Mouse (Mus musculus): ENCODE measurements around the gene Thbs1. TPM values are rescaled to one million over a fixed set of nuclear protein-coding genes. Genes with fewer than 3 reads are reported as not detected.

Thbs1 gene
- polyA plus RNA-seq, 1 experiment from 2014 or later: 5.9 TPM

DNA sequence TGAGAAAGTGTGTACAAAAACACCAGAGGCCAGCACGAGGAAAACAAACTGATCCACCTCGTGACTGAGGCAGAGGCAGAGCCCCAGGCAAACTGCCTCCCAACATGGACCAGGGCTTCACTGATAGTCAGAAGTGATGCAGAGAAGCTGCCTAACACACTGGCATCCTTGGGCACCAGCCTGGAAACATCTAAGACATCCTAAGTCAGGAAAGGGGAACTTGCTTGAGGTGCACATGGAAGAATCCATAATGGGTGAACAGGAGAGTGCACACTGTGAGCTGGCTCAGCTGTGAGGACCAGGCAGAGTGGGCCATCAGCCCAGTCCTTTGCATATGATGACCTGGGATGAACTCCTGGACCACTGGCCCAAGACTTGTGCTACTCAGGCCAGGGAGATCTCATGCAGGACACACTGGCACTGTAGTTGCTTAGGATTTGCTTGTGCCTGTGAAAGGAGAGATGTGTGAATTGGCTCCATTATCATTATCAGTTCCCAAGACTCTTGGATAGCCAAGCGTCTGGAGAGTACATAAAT, 5.1 kb downstream of the Thbs1 start:
- peaks cover 7% of the 10 kb centered on the region for H3K27me3 ChIP-seq
- H3K4me2 ChIP-seq: no peak overlapping the region
- WGBS: 73% methylated on average over 3 of the region's 3 CpGs
- peaks cover 18% of the 10 kb centered on the region for H3K4me1 ChIP-seq
- ATAC-seq: no peak
- H3K36me3 ChIP-seq (ENCODE audit: poor library complexity, severe bottlenecking): peaks cover 15% of the 10 kb centered on the region
- H3K9me3 ChIP-seq (replicated peaks): no peaks in the 10 kb centered on the region
- no peak overlapping the region for H3K4me3 ChIP-seq
- no peak overlapping the region for H3K9ac ChIP-seq
- H3K27ac ChIP-seq: no peak overlapping the region

DNA sequence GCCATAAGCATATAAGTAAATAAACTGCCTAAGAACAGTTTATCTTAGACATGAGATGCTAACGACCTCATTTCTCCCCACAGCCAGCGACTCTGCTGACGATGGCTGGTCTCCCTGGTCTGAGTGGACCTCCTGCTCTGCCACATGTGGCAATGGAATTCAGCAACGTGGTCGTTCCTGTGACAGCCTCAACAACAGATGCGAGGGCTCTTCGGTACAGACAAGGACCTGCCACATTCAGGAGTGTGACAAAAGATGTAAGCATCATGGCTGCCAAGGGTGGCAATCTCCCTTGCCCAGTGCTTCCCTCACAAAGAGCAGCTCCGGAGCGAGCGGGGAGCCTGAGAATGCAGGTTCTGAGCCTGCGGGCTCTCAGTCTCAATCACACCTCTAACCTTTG, 5.7 kb downstream of the Thbs1 start:
- WGBS: 77% methylated on average over 11 of the region's 11 CpGs
- peaks cover 7% of the 10 kb centered on the region for H3K27me3 ChIP-seq
- H3K4me3 ChIP-seq: no peak overlapping the region
- no peak overlapping the region for H3K9ac ChIP-seq
- peaks cover 18% of the 10 kb centered on the region for H3K36me3 ChIP-seq (ENCODE audit: poor library complexity, severe bottlenecking)
- H3K4me2 ChIP-seq: no peak overlapping the region
- peaks cover 14% of the 10 kb centered on the region for H3K4me1 ChIP-seq
- H3K27ac ChIP-seq: no peak overlapping the region
- no peak for ATAC-seq
- no peaks in the 10 kb centered on the region for H3K9me3 ChIP-seq (replicated peaks)

DNA sequence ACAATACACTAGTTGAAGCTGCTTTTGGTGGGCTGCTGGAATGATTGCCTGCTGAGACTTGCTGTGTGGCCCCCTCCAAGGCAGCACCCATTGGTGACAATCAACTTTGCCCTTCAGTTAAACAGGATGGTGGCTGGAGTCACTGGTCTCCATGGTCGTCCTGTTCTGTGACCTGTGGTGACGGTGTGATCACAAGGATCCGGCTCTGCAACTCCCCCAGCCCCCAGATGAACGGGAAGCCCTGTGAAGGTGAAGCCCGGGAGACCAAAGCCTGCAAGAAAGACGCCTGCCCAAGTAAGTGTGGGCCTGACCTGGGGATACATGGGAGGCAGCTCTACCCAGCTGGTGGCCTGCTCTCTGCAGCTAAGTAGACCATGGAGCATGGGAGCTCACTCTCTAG, 6.4 kb downstream of the Thbs1 start:
- Histone ChIP-seq H3K9ac (no peak overlapping the region), H3K27me3 (peaks cover 3% of the 10 kb centered on the region), H3K4me1 (peaks cover 11% of the 10 kb centered on the region), H3K27ac (no peak overlapping the region), H3K4me2 (no peak overlapping the region), H3K36me3 (ENCODE audit: poor library complexity, severe bottlenecking) (peaks cover 24% of the 10 kb centered on the region), H3K4me3 (no peak overlapping the region), H3K9me3 (replicated peaks) (no peaks in the 10 kb centered on the region)
- ATAC-seq: no peak
- WGBS: 88% methylated on average over 6 of the region's 6 CpGs

DNA sequence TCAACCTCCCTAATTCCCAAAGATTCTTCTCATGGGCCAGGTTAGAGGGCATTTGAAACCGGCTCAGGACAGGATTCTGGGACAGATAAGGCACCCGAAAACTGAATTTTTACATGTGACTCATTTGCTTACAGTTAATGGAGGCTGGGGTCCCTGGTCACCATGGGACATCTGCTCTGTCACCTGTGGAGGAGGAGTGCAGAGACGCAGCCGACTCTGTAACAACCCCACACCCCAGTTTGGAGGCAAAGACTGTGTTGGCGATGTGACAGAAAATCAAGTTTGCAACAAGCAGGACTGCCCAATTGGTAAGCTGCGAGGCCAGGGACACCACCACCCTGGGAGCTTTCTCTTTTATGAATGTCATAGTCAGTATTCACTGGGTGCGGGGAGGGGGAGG, 6.8 kb downstream of the Thbs1 start:
- no peak for ATAC-seq
- peaks cover 28% of the 10 kb centered on the region for H3K36me3 ChIP-seq (ENCODE audit: poor library complexity, severe bottlenecking)
- H3K9ac ChIP-seq: no peak overlapping the region
- H3K27me3 ChIP-seq: no peaks in the 10 kb centered on the region
- H3K4me2 ChIP-seq: no peak overlapping the region
- H3K9me3 ChIP-seq (replicated peaks): no peaks in the 10 kb centered on the region
- peaks cover 8% of the 10 kb centered on the region for H3K4me1 ChIP-seq
- H3K4me3 ChIP-seq: no peak overlapping the region
- whole genome bisulfite sequencing: 90% methylated on average over 7 of the region's 7 CpGs
- H3K27ac ChIP-seq: no peak overlapping the region

DNA sequence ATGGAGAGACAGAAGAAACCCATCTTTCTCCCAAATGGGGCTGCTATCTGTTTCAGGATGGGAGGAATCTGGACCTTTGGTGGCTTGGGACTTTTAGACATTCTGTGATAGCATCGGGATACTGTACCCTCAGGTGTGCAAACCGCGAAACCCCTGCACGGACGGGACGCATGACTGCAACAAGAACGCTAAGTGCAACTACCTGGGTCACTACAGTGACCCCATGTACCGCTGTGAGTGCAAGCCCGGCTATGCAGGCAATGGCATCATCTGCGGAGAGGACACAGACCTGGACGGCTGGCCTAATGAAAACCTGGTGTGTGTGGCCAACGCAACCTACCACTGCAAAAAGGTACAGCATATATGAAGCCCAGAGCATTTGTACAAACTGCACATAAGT, 8.0 kb downstream of the Thbs1 start:
- Histone ChIP-seq H3K27me3 (no peaks in the 10 kb centered on the region), H3K4me2 (no peak overlapping the region), H3K4me3 (no peak overlapping the region), H3K9me3 (replicated peaks) (no peaks in the 10 kb centered on the region), H3K9ac (no peak overlapping the region), H3K27ac (no peak overlapping the region), H3K36me3 (ENCODE audit: poor library complexity, severe bottlenecking) (peaks cover 31% of the 10 kb centered on the region), H3K4me1 (peaks cover 8% of the 10 kb centered on the region)
- 97% methylated on average over 12 of the region's 12 CpGs for WGBS
- ATAC-seq: no peak

DNA sequence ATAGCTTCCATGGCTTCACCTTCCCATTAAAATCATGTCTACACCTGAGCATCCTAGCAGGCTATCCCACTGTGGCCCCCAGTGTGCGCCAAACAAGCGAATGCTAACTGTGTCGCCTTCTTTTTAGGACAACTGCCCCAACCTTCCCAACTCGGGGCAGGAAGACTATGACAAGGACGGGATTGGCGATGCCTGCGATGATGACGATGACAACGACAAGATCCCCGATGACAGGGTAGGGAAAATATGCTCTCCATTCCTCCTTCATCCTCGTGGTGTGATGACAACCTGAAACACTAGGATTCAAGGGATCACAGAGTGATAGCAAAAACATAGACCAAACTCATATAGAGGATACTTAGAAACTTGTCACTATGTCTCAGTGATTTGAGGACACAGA, 8.4 kb downstream of the Thbs1 start:
- Histone ChIP-seq H3K9ac (no peak overlapping the region), H3K4me2 (no peak overlapping the region), H3K27me3 (no peaks in the 10 kb centered on the region), H3K4me3 (no peak overlapping the region), H3K9me3 (replicated peaks) (no peaks in the 10 kb centered on the region), H3K27ac (no peak overlapping the region), H3K4me1 (peaks cover 8% of the 10 kb centered on the region), H3K36me3 (ENCODE audit: poor library complexity, severe bottlenecking) (peaks cover 31% of the 10 kb centered on the region)
- WGBS: 94% methylated on average over 11 of the region's 11 CpGs
- no peak for ATAC-seq

DNA sequence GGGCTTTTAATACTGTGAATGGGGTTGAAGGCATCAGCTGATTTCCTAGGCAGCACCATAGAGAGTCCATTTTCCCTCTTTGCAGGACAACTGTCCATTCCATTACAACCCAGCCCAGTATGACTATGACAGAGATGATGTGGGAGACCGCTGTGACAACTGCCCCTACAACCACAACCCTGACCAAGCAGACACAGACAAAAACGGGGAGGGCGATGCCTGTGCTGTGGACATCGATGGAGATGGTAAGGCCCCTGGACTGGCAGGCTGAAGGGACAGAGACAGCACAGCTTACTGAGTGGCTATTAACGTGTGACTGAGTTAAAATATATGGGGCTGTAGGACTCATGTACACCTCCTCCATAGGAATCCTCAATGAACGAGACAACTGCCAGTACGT, 9.1 kb downstream of the Thbs1 start:
- Histone ChIP-seq H3K4me2 (no peak overlapping the region), H3K27ac (no peak overlapping the region), H3K9ac (no peak overlapping the region), H3K36me3 (ENCODE audit: poor library complexity, severe bottlenecking) (peaks cover 31% of the 10 kb centered on the region), H3K4me1 (peaks cover 3% of the 10 kb centered on the region), H3K4me3 (no peak overlapping the region), H3K9me3 (replicated peaks) (no peaks in the 10 kb centered on the region), H3K27me3 (no peaks in the 10 kb centered on the region)
- no peak for ATAC-seq
- 97% methylated on average over 7 of the region's 7 CpGs for WGBS

DNA sequence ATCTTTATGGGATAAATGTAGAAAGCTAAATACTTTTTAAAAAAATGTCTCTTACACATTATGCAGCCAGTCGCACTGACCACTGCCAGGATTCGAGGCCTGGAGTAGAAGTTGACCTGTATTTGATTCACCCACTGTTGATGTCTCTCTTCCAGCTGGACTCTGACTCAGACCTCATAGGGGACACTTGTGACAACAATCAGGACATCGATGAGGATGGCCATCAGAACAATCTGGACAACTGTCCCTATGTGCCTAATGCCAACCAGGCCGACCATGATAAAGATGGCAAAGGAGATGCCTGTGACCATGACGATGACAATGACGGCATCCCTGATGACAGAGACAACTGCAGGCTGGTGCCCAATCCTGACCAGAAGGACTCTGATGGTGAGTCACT, 10.6 kb downstream of the Thbs1 start:
- Histone ChIP-seq H3K4me3 (no peak overlapping the region), H3K4me1 (0 out of 2 replicates have a peak, but pooled peaks cover 5% of the 10 kb centered on the region), H3K4me2 (no peak overlapping the region), H3K9me3 (replicated peaks) (no peaks in the 10 kb centered on the region), H3K27me3 (no peaks in the 10 kb centered on the region), H3K36me3 (ENCODE audit: poor library complexity, severe bottlenecking) (peaks cover 31% of the 10 kb centered on the region), H3K27ac (no peak overlapping the region), H3K9ac (no peak overlapping the region)
- ATAC-seq: no peak
- WGBS: 97% methylated on average over 6 of the region's 6 CpGs

DNA sequence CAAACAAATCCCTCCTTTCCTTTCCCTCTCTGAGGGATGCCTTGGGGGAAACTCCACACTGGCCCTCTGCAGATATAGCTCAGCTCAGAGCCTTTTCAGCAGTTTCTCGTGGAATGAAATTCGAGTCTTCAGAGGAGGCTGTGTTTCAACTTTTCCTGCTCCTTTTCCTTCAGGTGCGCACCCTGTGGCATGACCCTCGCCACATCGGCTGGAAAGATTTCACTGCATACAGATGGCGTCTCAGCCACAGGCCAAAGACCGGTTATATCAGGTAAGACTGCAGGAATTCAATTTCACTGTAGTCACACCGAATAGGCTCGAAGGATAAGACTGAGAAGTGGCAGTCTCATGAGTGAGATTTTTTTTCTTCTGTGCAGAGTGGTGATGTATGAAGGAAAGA, 12.1 kb downstream of the Thbs1 start:
- Histone ChIP-seq H3K9ac (no peak overlapping the region), H3K36me3 (ENCODE audit: poor library complexity, severe bottlenecking) (peaks cover 30% of the 10 kb centered on the region), H3K4me1 (0 out of 2 replicates have a peak, but pooled peaks cover 5% of the 10 kb centered on the region), H3K27me3 (no peaks in the 10 kb centered on the region), H3K27ac (no peak overlapping the region), H3K4me3 (no peak overlapping the region), H3K9me3 (replicated peaks) (no peaks in the 10 kb centered on the region), H3K4me2 (no peak overlapping the region)
- no peak for ATAC-seq
- 91% methylated on average over 9 of the region's 9 CpGs for WGBS

DNA sequence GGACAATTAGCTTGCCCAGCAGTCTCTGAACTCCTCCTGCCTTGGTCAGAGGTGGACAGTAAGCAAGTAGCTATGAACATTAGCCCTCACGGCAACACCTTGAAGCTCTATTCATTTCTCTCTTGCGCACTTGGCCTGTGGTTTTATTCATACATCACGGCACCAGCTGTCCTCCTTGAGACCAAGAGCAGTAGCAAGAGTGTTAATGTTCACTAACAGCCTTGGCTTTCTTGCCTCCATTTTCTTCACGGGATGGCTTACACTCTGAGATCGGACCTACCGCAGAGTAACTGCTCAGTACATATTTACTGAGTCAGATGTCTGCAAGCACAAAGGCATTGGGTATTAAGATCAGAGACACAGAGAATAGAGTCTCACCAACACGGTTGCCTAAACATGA, 12.8 kb downstream of the Thbs1 start:
- Histone ChIP-seq H3K9ac (no peak overlapping the region), H3K4me3 (no peak overlapping the region), H3K27ac (no peak overlapping the region), H3K4me1 (0 out of 2 replicates have a peak, but pooled peaks cover 5% of the 10 kb centered on the region), H3K27me3 (no peaks in the 10 kb centered on the region), H3K4me2 (no peak overlapping the region), H3K36me3 (ENCODE audit: poor library complexity, severe bottlenecking) (peaks cover 23% of the 10 kb centered on the region), H3K9me3 (replicated peaks) (no peaks in the 10 kb centered on the region)
- no peak for ATAC-seq
- WGBS: 84% methylated on average over 7 of the region's 7 CpGs

DNA sequence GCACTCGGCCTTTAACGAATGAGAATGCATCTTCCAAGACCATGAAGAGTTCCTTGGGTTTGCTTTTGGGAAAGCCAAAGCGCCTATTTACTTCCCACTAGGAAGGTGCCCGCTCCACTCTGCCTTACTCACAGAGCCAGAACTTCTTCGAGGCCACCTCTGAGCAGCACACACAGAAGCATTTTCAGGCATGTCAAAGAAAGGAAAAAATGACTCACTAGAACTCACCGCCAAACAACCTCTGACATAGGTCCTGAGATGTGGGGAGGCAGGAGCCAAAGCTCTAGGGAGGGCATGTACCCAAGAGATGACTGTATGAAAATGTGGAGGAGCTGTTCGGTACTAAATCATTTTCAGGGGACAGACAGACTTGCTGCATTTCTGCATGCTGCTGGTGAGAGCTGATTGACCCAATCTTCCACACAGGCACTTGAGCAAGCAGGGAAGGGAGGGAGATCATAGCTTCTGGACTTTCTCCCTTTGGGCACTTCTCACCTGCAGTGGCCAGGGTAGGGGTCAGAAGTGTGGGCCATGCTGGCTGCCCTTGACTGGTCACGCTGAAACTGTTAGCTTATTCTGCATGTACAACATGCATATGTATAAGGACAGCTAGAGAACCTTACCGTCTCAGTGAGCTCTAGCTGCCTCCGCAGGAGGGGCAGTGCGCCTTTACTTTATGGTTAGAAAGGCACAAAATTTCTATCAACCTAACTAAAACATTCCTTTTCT, 13.7 kb downstream of the Thbs1 start:
- Histone ChIP-seq H3K9me3 (replicated peaks) (no peaks in the 10 kb centered on the region), H3K4me1 (peaks cover 5% of the 10 kb centered on the region; the same call in 1 of the 2 replicates), H3K36me3 (ENCODE audit: poor library complexity, severe bottlenecking) (peaks cover 16% of the 10 kb centered on the region; the same call in 1 of the 2 replicates), H3K4me3 (no peak overlapping the region), H3K4me2 (no peak overlapping the region), H3K27ac (no peak overlapping the region), H3K27me3 (no peaks in the 10 kb centered on the region), H3K9ac (no peak overlapping the region)
- WGBS: 73% methylated on average over 11 of the region's 11 CpGs
- no peak for ATAC-seq

DNA sequence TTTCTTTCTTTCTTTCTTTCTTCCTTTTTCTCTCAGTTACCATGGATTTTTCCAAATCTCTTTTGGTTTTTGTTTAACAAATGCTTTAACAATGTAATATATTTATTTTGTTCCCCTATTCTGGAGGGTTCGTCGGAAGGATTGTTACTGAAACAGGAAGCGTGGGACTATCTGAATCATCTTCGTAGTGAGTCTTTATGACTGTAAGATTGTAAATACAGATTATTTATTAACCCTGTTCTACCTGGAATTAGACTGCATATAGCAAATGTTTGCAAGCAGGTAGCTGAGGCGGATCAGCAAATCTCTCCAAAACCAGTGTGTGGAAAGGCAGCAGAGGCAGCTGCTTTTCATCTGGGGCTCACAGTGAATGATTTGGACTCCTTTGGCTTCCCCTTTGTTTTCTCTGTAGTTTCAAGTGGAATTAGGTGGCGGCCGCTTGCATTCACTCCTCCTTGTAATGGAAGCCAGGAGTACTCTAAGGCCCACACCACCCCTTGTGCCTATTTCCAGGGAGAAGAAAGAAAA, 14.3 kb downstream of the Thbs1 start:
- ATAC-seq: no peak
- Histone ChIP-seq H3K4me3 (no peak overlapping the region), H3K27ac (no peak overlapping the region), H3K27me3 (no peaks in the 10 kb centered on the region), H3K9me3 (replicated peaks) (no peaks in the 10 kb centered on the region), H3K36me3 (ENCODE audit: poor library complexity, severe bottlenecking) (peaks cover 16% of the 10 kb centered on the region; the same call in 1 of the 2 replicates), H3K4me2 (no peak overlapping the region), H3K4me1 (peaks cover 5% of the 10 kb centered on the region; the same call in 1 of the 2 replicates), H3K9ac (no peak overlapping the region)
- 42% methylated on average over 7 of the region's 7 CpGs for WGBS
